Mouse (Mus musculus): Measurements from ENCODE around the gene Olfr448. TPM values are rescaled to one million over a fixed set of nuclear protein-coding genes. Genes with fewer than 3 reads are reported as not detected.

Olfr448 gene
- polyA plus RNA-seq (2015; fragmentation: Nextera tagmentation; extraction: Ambion mirVana) = not detected in 2 replicates

- no peak within 1 kb of the TSS for H3K27ac ChIP-seq (ENCODE audit: low read length)
- no peaks in the 10 kb centered on the region for H3K27me3 ChIP-seq (replicated peaks; ENCODE audit: control insufficient read depth, insufficient read depth, low read length)
- WGBS = 91% methylated on average over 1 of the region's 1 CpGs
- ATAC-seq = no peak
- no peak within 1 kb of the TSS for H3K4me3 ChIP-seq (replicated peaks; ENCODE audit: low read length)
- no peak within 1 kb of the TSS for H3K4me2 ChIP-seq (ENCODE audit: low read length)
- H3K36me3 ChIP-seq (ENCODE audit: control insufficient read depth, insufficient read depth) = no peaks in the 10 kb centered on the region
- no peaks in the 10 kb centered on the region for H3K9me3 ChIP-seq (ENCODE audit: control insufficient read depth, low read length)
- H3K4me1 ChIP-seq (replicated peaks; ENCODE audit: control insufficient read depth, insufficient read depth, low read length) = no peaks in the 10 kb centered on the region
- no peak within 1 kb of the TSS for H3K9ac ChIP-seq (replicated peaks; ENCODE audit: low read depth, low read length)
These were observed at the start of gene Olfr448 for GRCm38 (mm10) chr6:42890141-42890540. Olfr448 (plus strand) TSS chr6:42890441.

- Histone ChIP-seq H3K9me3 (ENCODE audit: control insufficient read depth, low read length) (no peaks in the 10 kb centered on the region), H3K4me1 (replicated peaks; ENCODE audit: control insufficient read depth, insufficient read depth, low read length) (no peaks in the 10 kb centered on the region), H3K27me3 (replicated peaks; ENCODE audit: control insufficient read depth, insufficient read depth, low read length) (no peaks in the 10 kb centered on the region), H3K36me3 (ENCODE audit: control insufficient read depth, insufficient read depth) (no peaks in the 10 kb centered on the region), H3K27ac (ENCODE audit: low read length) (no peak overlapping the region), H3K9ac (replicated peaks; ENCODE audit: low read depth, low read length) (no peak overlapping the region), H3K4me3 (replicated peaks; ENCODE audit: low read length) (no peak overlapping the region), H3K4me2 (ENCODE audit: low read length) (no peak overlapping the region)
- ATAC-seq = peak; percentile 77
- 14% methylated on average over 4 of the region's 4 CpGs for WGBS
These were observed 29.9 kb upstream of the Olfr448 start for GRCm38 (mm10) chr6:42860222-42860819.

DNA sequence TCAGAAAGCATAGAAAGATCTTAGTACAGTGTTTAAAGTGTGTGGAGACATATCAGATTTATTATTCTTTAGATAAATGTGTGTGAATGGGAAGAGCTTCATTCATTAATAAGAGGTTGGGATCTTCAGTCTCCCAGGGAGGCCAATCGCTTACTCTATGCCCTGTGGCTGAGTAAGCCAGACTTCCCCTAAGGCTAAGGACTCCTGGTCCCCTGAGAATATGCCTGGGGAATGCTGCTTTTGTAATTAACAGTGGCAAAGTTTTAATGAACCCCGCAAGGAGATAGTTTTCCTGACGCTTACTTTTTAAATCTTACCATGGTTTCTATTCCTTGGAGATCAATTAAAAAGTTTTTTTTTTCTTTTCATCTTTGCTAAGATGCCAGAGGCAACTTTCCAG is 20.5 kb upstream of the Olfr448 start:
- Histone ChIP-seq H3K4me1 (replicated peaks; ENCODE audit: control insufficient read depth, insufficient read depth, low read length) (no peaks in the 10 kb centered on the region), H3K36me3 (ENCODE audit: control insufficient read depth, insufficient read depth) (no peaks in the 10 kb centered on the region), H3K9me3 (ENCODE audit: control insufficient read depth, low read length) (no peaks in the 10 kb centered on the region), H3K27me3 (replicated peaks; ENCODE audit: control insufficient read depth, insufficient read depth, low read length) (no peaks in the 10 kb centered on the region), H3K27ac (ENCODE audit: low read length) (no peak overlapping the region), H3K4me2 (ENCODE audit: low read length) (no peak overlapping the region), H3K9ac (replicated peaks; ENCODE audit: low read depth, low read length) (no peak overlapping the region), H3K4me3 (replicated peaks; ENCODE audit: low read length) (no peak overlapping the region)
- no peak for ATAC-seq
- WGBS = 61% methylated on average over 3 of the region's 3 CpGs

- Histone ChIP-seq H3K27me3 (replicated peaks; ENCODE audit: control insufficient read depth, insufficient read depth, low read length) (no peaks in the 10 kb centered on the region), H3K36me3 (ENCODE audit: control insufficient read depth, insufficient read depth) (no peaks in the 10 kb centered on the region), H3K4me2 (ENCODE audit: low read length) (no peak overlapping the region), H3K9me3 (ENCODE audit: control insufficient read depth, low read length) (no peaks in the 10 kb centered on the region), H3K4me1 (replicated peaks; ENCODE audit: control insufficient read depth, insufficient read depth, low read length) (no peaks in the 10 kb centered on the region), H3K27ac (ENCODE audit: low read length) (no peak overlapping the region), H3K4me3 (replicated peaks; ENCODE audit: low read length) (no peak overlapping the region), H3K9ac (replicated peaks; ENCODE audit: low read depth, low read length) (no peak overlapping the region)
- ATAC-seq = no peak
These were observed 13.9 kb upstream of the Olfr448 start for GRCm38 (mm10) chr6:42876323-42876722.

- WGBS = 7% methylated on average over 1 of the region's 1 CpGs
These were observed 10.1 kb downstream of the Olfr448 start for GRCm38 (mm10) chr6:42900345-42900744.

GRCm38 (mm10) chr6:42908578-42908977 is 18.3 kb downstream of the Olfr448 start, which contains the start of gene Olfr447:
Olfr447 (plus strand) TSS chr6:42908878.
- no peak within 1 kb of the TSS for H3K9ac ChIP-seq (replicated peaks; ENCODE audit: low read depth, low read length)
- no peak for ATAC-seq
- no peaks in the 10 kb centered on the region for H3K4me1 ChIP-seq (replicated peaks; ENCODE audit: control insufficient read depth, insufficient read depth, low read length)
- H3K9me3 ChIP-seq (ENCODE audit: control insufficient read depth, low read length) = no peaks in the 10 kb centered on the region
- no peaks in the 10 kb centered on the region for H3K36me3 ChIP-seq (ENCODE audit: control insufficient read depth, insufficient read depth)
- H3K27me3 ChIP-seq (replicated peaks; ENCODE audit: control insufficient read depth, insufficient read depth, low read length) = no peaks in the 10 kb centered on the region
- H3K4me2 ChIP-seq (ENCODE audit: low read length) = no peak within 1 kb of the TSS
- H3K27ac ChIP-seq (ENCODE audit: low read length) = no peak within 1 kb of the TSS
- H3K4me3 ChIP-seq (replicated peaks; ENCODE audit: low read length) = no peak within 1 kb of the TSS

More at GRCm38 (mm10) chr6:42900345-42900744, 10.1 kb downstream of the Olfr448 start:
- H3K27me3 ChIP-seq (replicated peaks; ENCODE audit: control insufficient read depth, insufficient read depth, low read length) = no peaks in the 10 kb centered on the region
- no peak overlapping the region for H3K27ac ChIP-seq (ENCODE audit: low read length)
- H3K4me2 ChIP-seq (ENCODE audit: low read length) = no peak overlapping the region
- no peaks in the 10 kb centered on the region for H3K4me1 ChIP-seq (replicated peaks; ENCODE audit: control insufficient read depth, insufficient read depth, low read length)
- no peaks in the 10 kb centered on the region for H3K9me3 ChIP-seq (ENCODE audit: control insufficient read depth, low read length)
- no peak overlapping the region for H3K4me3 ChIP-seq (replicated peaks; ENCODE audit: low read length)
- no peak overlapping the region for H3K9ac ChIP-seq (replicated peaks; ENCODE audit: low read depth, low read length)
- ATAC-seq = no peak
- H3K36me3 ChIP-seq (ENCODE audit: control insufficient read depth, insufficient read depth) = no peaks in the 10 kb centered on the region

GRCm38 (mm10) chr6:42921077-42921476 is 30.8 kb downstream of the Olfr448 start, which contains the start of gene Olfr446:
Olfr446 (plus strand) TSS chr6:42921377.
- no peaks in the 10 kb centered on the region for H3K36me3 ChIP-seq (ENCODE audit: control insufficient read depth, insufficient read depth)
- no peak within 1 kb of the TSS for H3K4me2 ChIP-seq (ENCODE audit: low read length)
- 63% methylated on average over 2 of the region's 2 CpGs for WGBS
- no peaks in the 10 kb centered on the region for H3K9me3 ChIP-seq (ENCODE audit: control insufficient read depth, low read length)
- no peak within 1 kb of the TSS for H3K9ac ChIP-seq (replicated peaks; ENCODE audit: low read depth, low read length)
- no peak for ATAC-seq
- no peaks in the 10 kb centered on the region for H3K27me3 ChIP-seq (replicated peaks; ENCODE audit: control insufficient read depth, insufficient read depth, low read length)
- no peak within 1 kb of the TSS for H3K27ac ChIP-seq (ENCODE audit: low read length)
- no peaks in the 10 kb centered on the region for H3K4me1 ChIP-seq (replicated peaks; ENCODE audit: control insufficient read depth, insufficient read depth, low read length)
- no peak within 1 kb of the TSS for H3K4me3 ChIP-seq (replicated peaks; ENCODE audit: low read length)

Other genes starting within 250 kb of the Olfr448 start
- gene Tcaf2, start 245.2 kb upstream of the Olfr448 start, polyA plus RNA-seq (2015; fragmentation: Nextera tagmentation; extraction: Ambion mirVana) = 1.0 and 1.6 TPM in 2 replicates
- gene Tcaf1, start 180.4 kb upstream of the Olfr448 start, polyA plus RNA-seq (2015; fragmentation: Nextera tagmentation; extraction: Ambion mirVana) = 211 and 221 TPM in 2 replicates
- not detected in 2 replicates for gene Olfr453, start 151.1 kb upstream of the Olfr448 start, polyA plus RNA-seq (2015; fragmentation: Nextera tagmentation; extraction: Ambion mirVana)
- gene Olfr38, start 134.0 kb upstream of the Olfr448 start, polyA plus RNA-seq (2015; fragmentation: Nextera tagmentation; extraction: Ambion mirVana) = not detected in 2 replicates
- gene Olfr452, start 105.3 kb upstream of the Olfr448 start, polyA plus RNA-seq (2015; fragmentation: Nextera tagmentation; extraction: Ambion mirVana) = not detected in 2 replicates
- not detected in 2 replicates for gene Olfr450, start 78.5 kb upstream of the Olfr448 start, polyA plus RNA-seq (2015; fragmentation: Nextera tagmentation; extraction: Ambion mirVana)
- not detected in 2 replicates for gene Olfr449, start 56.1 kb upstream of the Olfr448 start, polyA plus RNA-seq (2015; fragmentation: Nextera tagmentation; extraction: Ambion mirVana)
- not detected in 2 replicates for gene Olfr447, start 18.4 kb downstream of the Olfr448 start, polyA plus RNA-seq (2015; fragmentation: Nextera tagmentation; extraction: Ambion mirVana)
- not detected in 2 replicates for gene Olfr446, start 30.9 kb downstream of the Olfr448 start, polyA plus RNA-seq (2015; fragmentation: Nextera tagmentation; extraction: Ambion mirVana)
- not detected in 2 replicates for gene Olfr444, start 58.6 kb downstream of the Olfr448 start, polyA plus RNA-seq (2015; fragmentation: Nextera tagmentation; extraction: Ambion mirVana)
- gene Olfr441, start 215.9 kb downstream of the Olfr448 start, polyA plus RNA-seq (2015; fragmentation: Nextera tagmentation; extraction: Ambion mirVana) = not detected in 2 replicates

Measured in forebrain, embryonic 16.5 days (tissue).